Mouse (Mus musculus) hindbrain, embryonic 12.5 days (tissue): ENCODE data around the gene Phlpp2. TPM values are rescaled to one million over a fixed set of nuclear protein-coding genes. Genes with fewer than 3 reads are reported as not detected.

ENCODE experiments used
- ATAC-seq: fragments of 200-750 bp; cut with Nextera tagmentation; 2 replicates; pipeline ENCODE4 v1.8.0; 2017; ENCODE audit warnings: moderate TSS enrichment; ENCODE audit not compliant: low FRiP score
- H3K27ac ChIP-seq: fragments of 300-500 bp; sonication (generic); 2 replicates; pipeline ENCODE4 v1.5.1; 2016; ENCODE audit warnings: mild to moderate bottlenecking
- H3K27me3 ChIP-seq: fragments of 300-500 bp; sonication (generic); 2 replicates; pipeline ENCODE4 v1.6.1; 2016; ENCODE audit warnings: mild to moderate bottlenecking
- H3K36me3 ChIP-seq: fragments of 300-500 bp; sonication (generic); 2 replicates; pipeline ENCODE4 v1.6.1; 2016; ENCODE audit warnings: mild to moderate bottlenecking
- H3K4me1 ChIP-seq: fragments of 300-500 bp; sonication (generic); 2 replicates; pipeline ENCODE4 v1.6.1; 2016
- H3K4me2 ChIP-seq: fragments of 300-500 bp; sonication (generic); replicated peaks from 2 replicates; pipeline ENCODE4 v1.6.1; 2016; ENCODE audit warnings: mild to moderate bottlenecking
- H3K4me3 ChIP-seq: fragments of 300-500 bp; sonication (generic); 2 replicates; pipeline ENCODE4 v1.5.1; 2016; ENCODE audit warnings: mild to moderate bottlenecking
- H3K9ac ChIP-seq: fragments of 300-500 bp; sonication (generic); 2 replicates; pipeline ENCODE4 v1.6.1; 2016; ENCODE audit warnings: mild to moderate bottlenecking, moderate library complexity
- H3K9me3 ChIP-seq: fragments of 300-500 bp; sonication (generic); replicated peaks from 2 replicates; pipeline ENCODE4 v1.6.1; 2016; ENCODE audit warnings: mild to moderate bottlenecking
- WGBS: fragments of 180-500 bp; shearing (Covaris S2); methylation state at CpG from one replicate; pipeline ENCODE4 v1.1.7; 2016; 5-methylcytosine and 5-hydroxymethylcytosine counted together
- polyA plus RNA-seq: library from polyadenylated mRNA; unstranded; fragments of >200 nt; fragmentation: Nextera tagmentation; extraction: Ambion mirVana; gene quantifications from 2 replicates; pipeline ENCODE4 v1.2.1, GENCODE M21; 2016

Gene Phlpp2
- polyA plus RNA-seq, 1 experiment from 2014 or later: 3.5 TPM

DNA sequence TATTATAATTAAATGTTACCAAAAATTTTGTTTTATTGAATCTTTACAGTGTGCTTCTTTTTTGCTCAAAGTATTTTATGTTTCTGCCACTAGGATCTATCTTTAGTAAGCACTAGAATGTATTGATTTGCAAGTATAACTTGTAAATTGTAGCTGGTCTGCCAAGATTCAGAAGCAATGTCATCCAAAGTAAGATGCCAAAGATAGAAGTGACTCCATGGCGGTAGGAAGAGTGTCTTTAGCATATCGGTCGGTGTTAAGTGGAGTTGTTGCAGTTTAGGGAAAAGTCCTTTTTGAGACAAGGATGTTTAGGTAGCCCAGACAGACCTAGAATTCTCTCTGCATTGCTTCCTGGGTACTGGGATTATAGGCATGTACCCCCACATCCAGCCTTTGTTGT, 38.6 kb downstream of the Phlpp2 start:
- no peak overlapping the region for H3K4me2 ChIP-seq
- ATAC-seq: no peak
- H3K9me3 ChIP-seq: no peaks in the 10 kb centered on the region
- H3K4me1 ChIP-seq: no peaks in the 10 kb centered on the region
- no peak overlapping the region for H3K4me3 ChIP-seq
- no peak overlapping the region for H3K9ac ChIP-seq
- no peak overlapping the region for H3K27ac ChIP-seq
- H3K27me3 ChIP-seq: no peaks in the 10 kb centered on the region
- peaks cover 22% of the 10 kb centered on the region for H3K36me3 ChIP-seq
- 95% methylated on average over 3 of the region's 3 CpGs for WGBS

DNA sequence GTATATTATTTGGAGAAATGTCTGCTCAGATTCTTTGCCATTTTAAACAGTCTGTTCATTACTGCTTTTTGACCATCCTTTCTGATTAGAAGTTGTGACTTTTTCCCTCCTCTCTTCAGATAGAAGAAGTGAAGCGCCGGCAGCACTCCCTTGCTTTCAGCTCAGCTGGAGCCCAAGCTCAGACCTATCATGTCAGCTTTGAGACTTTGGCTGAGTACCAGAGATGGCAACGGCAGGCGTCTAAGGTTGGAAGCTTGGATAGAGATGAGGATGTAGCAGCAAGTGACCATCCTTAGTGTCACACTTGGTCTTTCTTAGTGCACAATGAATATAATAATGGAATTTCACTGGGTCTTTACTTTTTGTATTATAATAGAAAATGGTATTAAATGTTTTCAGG, 39.0 kb downstream of the Phlpp2 start:
- Histone ChIP-seq H3K4me1 (no peaks in the 10 kb centered on the region), H3K27ac (no peak overlapping the region), H3K4me3 (no peak overlapping the region), H3K4me2 (no peak overlapping the region), H3K27me3 (no peaks in the 10 kb centered on the region), H3K36me3 (peaks cover 27% of the 10 kb centered on the region), H3K9me3 (no peaks in the 10 kb centered on the region), H3K9ac (no peak overlapping the region)
- 95% methylated on average over 4 of the region's 4 CpGs for WGBS
- ATAC-seq: no peak

GRCm38 (mm10) chr8:109917277-109917676, 48.9 kb downstream of the Phlpp2 start:
- WGBS: 61% methylated on average over 4 of the region's 4 CpGs
- ATAC-seq: no peak

DNA sequence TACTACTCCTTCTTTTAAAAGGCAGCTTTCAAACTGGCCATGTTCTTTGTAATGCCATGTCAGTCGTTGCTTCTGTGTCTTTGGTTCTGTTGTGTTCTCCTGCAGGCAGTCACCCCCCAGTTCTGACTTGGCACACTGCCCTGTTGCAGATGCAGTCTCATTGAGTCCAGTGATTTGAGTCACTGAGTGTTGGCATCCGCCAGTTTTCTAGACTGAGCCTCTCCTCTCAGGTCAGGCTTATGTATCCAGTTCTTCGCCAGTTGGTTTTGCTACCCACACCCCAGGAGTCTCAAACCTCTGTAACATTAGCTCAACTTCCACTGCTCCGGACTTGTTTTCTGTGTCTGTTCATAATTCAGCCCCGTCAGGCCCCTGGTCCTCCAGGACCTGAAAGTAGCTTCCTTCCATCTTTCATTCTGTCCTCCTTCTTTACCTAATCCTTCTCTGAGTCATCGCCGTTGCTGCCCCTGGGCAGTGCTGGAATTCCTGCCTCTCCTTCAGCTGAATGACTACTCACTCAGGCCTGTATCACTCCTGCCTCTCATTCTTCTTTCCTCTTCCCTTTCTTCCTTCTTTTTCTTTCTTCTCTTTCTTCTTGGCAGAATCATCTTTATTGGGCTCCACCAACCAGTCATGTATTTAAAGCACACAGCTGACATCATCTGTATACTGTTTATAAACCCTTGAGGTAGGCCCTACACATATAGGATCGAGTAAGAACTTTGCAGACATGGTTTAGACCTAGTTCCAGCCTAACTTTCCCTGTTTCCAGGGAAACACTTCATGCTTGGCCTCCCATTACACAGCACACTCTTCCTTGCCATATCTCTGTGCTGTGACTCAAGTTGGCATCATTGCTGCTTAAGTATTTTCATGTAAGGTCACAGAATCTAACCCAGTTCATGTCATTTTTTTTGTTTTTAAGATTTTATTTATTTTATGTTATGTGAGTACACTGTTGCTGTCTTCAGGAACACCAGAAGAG, 52.4 kb downstream of the Phlpp2 start:
- H3K4me1 ChIP-seq: no peaks in the 10 kb centered on the region
- H3K9ac ChIP-seq: no peak overlapping the region
- H3K27me3 ChIP-seq: no peaks in the 10 kb centered on the region
- H3K9me3 ChIP-seq: no peaks in the 10 kb centered on the region
- H3K27ac ChIP-seq: no peak overlapping the region
- ATAC-seq: no peak
- peaks cover 39% of the 10 kb centered on the region for H3K36me3 ChIP-seq
- 84% methylated on average over 8 of the region's 8 CpGs for WGBS
- H3K4me2 ChIP-seq: no peak overlapping the region
- H3K4me3 ChIP-seq: no peak overlapping the region

More at GRCm38 (mm10) chr8:109917277-109917676, 48.9 kb downstream of the Phlpp2 start:
- no peak overlapping the region for H3K9ac ChIP-seq
- no peaks in the 10 kb centered on the region for H3K4me1 ChIP-seq
- H3K27ac ChIP-seq: no peak overlapping the region
- H3K9me3 ChIP-seq: no peaks in the 10 kb centered on the region
- no peaks in the 10 kb centered on the region for H3K27me3 ChIP-seq
- H3K4me3 ChIP-seq: no peak overlapping the region
- H3K36me3 ChIP-seq: peaks cover 48% of the 10 kb centered on the region
- no peak overlapping the region for H3K4me2 ChIP-seq

DNA sequence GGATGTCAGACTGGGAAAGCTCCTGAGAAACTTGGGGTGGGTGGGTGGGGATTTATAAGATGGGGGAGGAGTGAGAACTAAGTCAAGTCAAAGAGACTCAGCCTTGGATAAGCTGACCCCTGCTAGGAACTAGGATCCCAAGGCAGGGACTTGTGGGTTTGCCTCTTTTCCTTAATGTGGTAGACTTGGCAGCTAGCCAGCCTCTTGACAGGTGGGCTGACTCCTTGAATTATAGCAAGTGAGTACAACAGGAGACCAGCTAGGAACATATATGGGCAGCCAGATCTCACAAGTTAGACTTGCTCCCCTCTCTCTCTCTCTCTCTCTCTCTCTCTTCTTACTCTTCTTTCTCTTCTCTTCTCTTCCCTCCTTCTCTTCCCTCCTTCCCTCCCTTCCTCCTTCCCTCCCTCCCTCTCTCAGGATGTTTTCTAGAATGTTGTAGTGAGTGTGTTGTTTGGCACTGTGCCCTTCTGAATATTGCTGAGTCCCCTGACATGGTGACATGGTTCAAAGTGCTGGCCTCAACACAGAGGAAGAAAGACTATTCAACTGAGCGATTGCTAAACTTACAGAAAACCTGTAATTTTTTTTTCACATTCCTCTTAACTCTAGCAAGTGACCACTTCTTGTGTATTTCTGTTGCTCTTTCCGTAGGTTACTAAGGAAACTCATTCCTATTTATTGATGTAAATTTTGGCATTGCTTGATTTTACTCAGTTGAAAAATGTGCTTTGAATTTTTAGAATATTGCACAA, 73.4 kb downstream of the Phlpp2 start:
- WGBS: 85% methylated on average over 2 of the region's 2 CpGs
- Histone ChIP-seq H3K9me3 (no peaks in the 10 kb centered on the region), H3K9ac (no peak overlapping the region)

GRCm38 (mm10) chr8:109945153-109945632, 76.9 kb downstream of the Phlpp2 start:
- no peaks in the 10 kb centered on the region for H3K9me3 ChIP-seq
- H3K36me3 ChIP-seq: peaks cover 12% of the 10 kb centered on the region
- peaks cover 19% of the 10 kb centered on the region for H3K27me3 ChIP-seq
- no peak overlapping the region for H3K4me3 ChIP-seq
- 59% methylated on average over 9 of the region's 9 CpGs for WGBS
- ATAC-seq: no peak
- H3K4me1 ChIP-seq: peaks cover 11% of the 10 kb centered on the region; the same call in 1 of the 2 replicates
- H3K4me2 ChIP-seq: no peak overlapping the region
- no peak overlapping the region for H3K9ac ChIP-seq
- H3K27ac ChIP-seq: no peak overlapping the region

More for the DNA sequence above, 73.4 kb downstream of the Phlpp2 start:
- Histone ChIP-seq H3K4me3 (no peak overlapping the region), H3K27ac (no peak overlapping the region), H3K36me3 (peaks cover 38% of the 10 kb centered on the region), H3K27me3 (peaks cover 1% of the 10 kb centered on the region), H3K4me1 (no peaks in the 10 kb centered on the region), H3K4me2 (no peak overlapping the region)
- no peak for ATAC-seq

DNA sequence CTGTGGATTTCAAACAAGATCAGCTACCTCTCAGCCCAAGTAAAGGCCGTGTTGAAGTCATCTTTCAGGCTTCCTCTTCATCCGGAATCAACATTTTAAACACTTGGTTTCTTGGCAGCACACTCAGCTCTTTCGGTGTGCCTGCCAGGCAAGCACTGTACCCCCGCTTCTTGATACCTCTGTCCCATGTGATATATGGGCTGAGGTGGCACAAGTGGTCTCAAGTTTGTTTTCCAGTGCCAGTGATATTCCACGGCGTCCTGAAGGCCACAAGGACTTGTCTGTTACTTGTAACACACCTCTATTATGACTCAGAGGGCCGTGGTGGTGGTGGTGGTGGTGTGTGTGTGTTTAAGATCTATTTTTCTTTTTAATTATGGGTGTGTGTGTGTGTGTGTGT, 77.4 kb downstream of the Phlpp2 start:
- 88% methylated on average over 7 of the region's 7 CpGs for WGBS

GRCm38 (mm10) chr8:109946272-109946671, 77.9 kb downstream of the Phlpp2 start:
- peaks cover 11% of the 10 kb centered on the region; the same call in 1 of the 2 replicates for H3K4me1 ChIP-seq
- no peak overlapping the region for H3K4me2 ChIP-seq
- H3K9ac ChIP-seq: no peak overlapping the region
- ATAC-seq: no peak
- H3K9me3 ChIP-seq: no peaks in the 10 kb centered on the region
- no peak overlapping the region for H3K27ac ChIP-seq
- H3K36me3 ChIP-seq: peaks cover 2% of the 10 kb centered on the region; the same call in 1 of the 2 replicates
- H3K27me3 ChIP-seq: peaks cover 19% of the 10 kb centered on the region
- WGBS: 90% methylated on average over 7 of the region's 7 CpGs
- no peak overlapping the region for H3K4me3 ChIP-seq

More for the DNA sequence above, 77.4 kb downstream of the Phlpp2 start:
- peaks cover 19% of the 10 kb centered on the region for H3K27me3 ChIP-seq
- ATAC-seq: no peak
- peaks cover 7% of the 10 kb centered on the region for H3K36me3 ChIP-seq
- no peak overlapping the region for H3K4me2 ChIP-seq
- H3K4me1 ChIP-seq: peaks cover 11% of the 10 kb centered on the region; the same call in 1 of the 2 replicates
- H3K27ac ChIP-seq: no peak overlapping the region
- H3K9ac ChIP-seq: no peak overlapping the region
- H3K9me3 ChIP-seq: no peaks in the 10 kb centered on the region
- no peak overlapping the region for H3K4me3 ChIP-seq

- peaks cover 19% of the 10 kb centered on the region for H3K27me3 ChIP-seq
- peak overlapping the region; percentile 59 for H3K4me2 ChIP-seq
- peak overlapping the region; percentile 35 for H3K4me3 ChIP-seq
- no peaks in the 10 kb centered on the region for H3K9me3 ChIP-seq
- H3K27ac ChIP-seq: no peak overlapping the region
- 2% methylated on average over 26 of the region's 26 CpGs for WGBS
- peaks cover 15% of the 10 kb centered on the region for H3K4me1 ChIP-seq
- ATAC-seq: peak; percentile 53
- no peaks in the 10 kb centered on the region for H3K36me3 ChIP-seq
- peak overlapping the region; percentile 45 for H3K9ac ChIP-seq
These were observed 79.3 kb downstream of the Phlpp2 start for GRCm38 (mm10) chr8:109947447-109948284.

- peak overlapping the region; percentile 59 for H3K4me2 ChIP-seq
- no peaks in the 10 kb centered on the region for H3K36me3 ChIP-seq
- WGBS: 7% methylated on average over 19 of the region's 19 CpGs
- H3K9ac ChIP-seq: peak overlapping the region; percentile 45
- H3K27me3 ChIP-seq: peaks cover 19% of the 10 kb centered on the region
- H3K27ac ChIP-seq: no peak overlapping the region
- H3K9me3 ChIP-seq: no peaks in the 10 kb centered on the region
- ATAC-seq: peak; percentile 47; the same call in 1 of the 2 replicates
- H3K4me1 ChIP-seq: peaks cover 15% of the 10 kb centered on the region
- peak overlapping the region; percentile 35 for H3K4me3 ChIP-seq
These were observed 79.9 kb downstream of the Phlpp2 start for GRCm38 (mm10) chr8:109948285-109948564.

- H3K9ac ChIP-seq: no peak overlapping the region
- WGBS: 74% methylated on average over 7 of the region's 7 CpGs
- no peak for ATAC-seq
- H3K4me2 ChIP-seq: no peak overlapping the region
- H3K4me1 ChIP-seq: peaks cover 28% of the 10 kb centered on the region
- H3K4me3 ChIP-seq: no peak overlapping the region
- H3K27me3 ChIP-seq: peaks cover 15% of the 10 kb centered on the region
- H3K9me3 ChIP-seq: no peaks in the 10 kb centered on the region
- H3K27ac ChIP-seq: no peak overlapping the region
- H3K36me3 ChIP-seq: no peaks in the 10 kb centered on the region
These were observed 83.8 kb downstream of the Phlpp2 start for GRCm38 (mm10) chr8:109952171-109952570.
